Mouse (Mus musculus) G1E-ER4 (cell line): ENCODE data around the gene Fam102a. TPM values are rescaled to one million over a fixed set of nuclear protein-coding genes. Genes with fewer than 3 reads are reported as not detected.

ENCODE experiments used
- GATA1 ChIP-seq: IDR thresholded peaks from one replicate; pipeline ENCODE4 v1.8.0; 2012; ENCODE audit warnings: low read length, inconsistent platforms
- polyA plus RNA-seq: library from polyadenylated mRNA; stranded (reverse); fragments of >175 nt; gene quantifications from 2 replicates; pipeline ENCODE4 v1.2.3, GENCODE M21; 2012

The Fam102a gene
- polyA plus RNA-seq, 1 experiment: 11.4 TPM

DNA sequence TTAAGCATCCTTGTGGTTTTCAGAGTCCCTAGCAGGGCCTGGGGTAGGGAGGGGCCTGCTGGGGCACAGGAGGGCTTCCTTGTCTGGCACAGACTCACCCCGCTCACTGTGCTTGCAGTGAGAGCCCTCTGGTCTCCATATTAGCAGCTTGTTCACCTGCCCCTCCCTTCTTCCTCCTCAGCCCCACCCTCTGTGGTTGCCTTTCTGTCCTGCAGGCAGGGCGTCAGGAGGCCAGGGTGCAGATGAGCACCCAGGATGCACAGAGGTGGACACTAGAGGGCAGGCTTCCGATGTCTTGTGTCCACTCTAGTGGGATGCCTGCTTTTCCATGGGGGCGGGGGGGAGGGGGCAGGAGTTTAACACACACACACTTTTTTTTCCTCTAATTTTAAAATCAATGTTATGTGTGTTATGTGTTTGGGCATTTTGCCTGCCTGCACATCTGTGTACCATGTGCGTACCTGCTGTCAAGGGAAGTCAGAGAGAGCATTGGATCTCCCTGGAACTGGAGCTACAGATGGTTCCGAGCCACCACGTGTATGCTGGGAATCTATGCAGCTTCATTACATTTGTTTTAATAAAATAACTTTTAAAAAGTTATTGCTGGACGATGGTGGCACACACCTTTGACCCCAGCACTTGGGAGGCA is 66.4 kb downstream of the Fam102a start:
- no peak for TF ChIP-seq GATA1

DNA sequence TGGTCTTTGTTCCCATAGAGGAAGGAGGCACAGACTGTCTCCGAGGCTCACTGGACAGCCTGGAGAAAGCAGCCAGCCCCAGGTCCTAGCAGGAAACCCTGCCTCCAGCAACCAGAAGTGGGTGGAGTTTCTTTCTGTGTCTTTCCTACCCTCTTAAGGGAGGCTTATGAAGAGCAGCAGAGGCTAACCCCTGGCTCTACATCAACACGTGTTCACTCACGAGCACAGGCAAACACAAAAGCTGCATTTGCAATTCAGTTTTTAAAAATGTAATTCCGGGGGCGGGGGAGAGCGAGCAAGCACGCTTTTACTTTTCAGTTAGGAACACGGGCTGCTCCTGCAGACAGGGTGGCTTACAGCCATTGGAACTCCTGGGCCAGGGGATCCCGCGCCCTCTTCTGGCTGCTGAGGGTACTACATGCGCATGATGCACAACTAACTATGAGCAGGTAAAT is 67.5 kb downstream of the Fam102a start:
- TF ChIP-seq GATA1: no peak

DNA sequence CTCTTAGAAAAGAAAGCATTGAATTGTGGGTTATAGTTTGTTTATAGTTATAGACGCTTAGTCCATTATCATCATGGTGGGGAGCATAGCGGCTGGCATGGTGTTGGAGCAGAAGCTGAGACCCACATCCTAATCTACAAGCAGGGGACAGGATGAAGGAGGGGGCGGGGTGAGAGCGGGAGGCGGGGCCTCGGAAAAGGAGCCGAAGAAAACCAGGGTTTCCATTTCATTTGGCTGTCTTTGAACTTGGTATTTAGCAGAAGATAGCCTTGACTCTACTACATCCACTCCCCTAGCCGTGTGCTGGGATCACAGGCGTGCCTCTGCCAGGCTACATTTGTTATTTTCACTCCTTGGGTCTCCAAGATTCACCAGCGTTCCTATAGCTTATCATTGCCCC is 69.5 kb downstream of the Fam102a start:
- TF ChIP-seq GATA1: no peak

DNA sequence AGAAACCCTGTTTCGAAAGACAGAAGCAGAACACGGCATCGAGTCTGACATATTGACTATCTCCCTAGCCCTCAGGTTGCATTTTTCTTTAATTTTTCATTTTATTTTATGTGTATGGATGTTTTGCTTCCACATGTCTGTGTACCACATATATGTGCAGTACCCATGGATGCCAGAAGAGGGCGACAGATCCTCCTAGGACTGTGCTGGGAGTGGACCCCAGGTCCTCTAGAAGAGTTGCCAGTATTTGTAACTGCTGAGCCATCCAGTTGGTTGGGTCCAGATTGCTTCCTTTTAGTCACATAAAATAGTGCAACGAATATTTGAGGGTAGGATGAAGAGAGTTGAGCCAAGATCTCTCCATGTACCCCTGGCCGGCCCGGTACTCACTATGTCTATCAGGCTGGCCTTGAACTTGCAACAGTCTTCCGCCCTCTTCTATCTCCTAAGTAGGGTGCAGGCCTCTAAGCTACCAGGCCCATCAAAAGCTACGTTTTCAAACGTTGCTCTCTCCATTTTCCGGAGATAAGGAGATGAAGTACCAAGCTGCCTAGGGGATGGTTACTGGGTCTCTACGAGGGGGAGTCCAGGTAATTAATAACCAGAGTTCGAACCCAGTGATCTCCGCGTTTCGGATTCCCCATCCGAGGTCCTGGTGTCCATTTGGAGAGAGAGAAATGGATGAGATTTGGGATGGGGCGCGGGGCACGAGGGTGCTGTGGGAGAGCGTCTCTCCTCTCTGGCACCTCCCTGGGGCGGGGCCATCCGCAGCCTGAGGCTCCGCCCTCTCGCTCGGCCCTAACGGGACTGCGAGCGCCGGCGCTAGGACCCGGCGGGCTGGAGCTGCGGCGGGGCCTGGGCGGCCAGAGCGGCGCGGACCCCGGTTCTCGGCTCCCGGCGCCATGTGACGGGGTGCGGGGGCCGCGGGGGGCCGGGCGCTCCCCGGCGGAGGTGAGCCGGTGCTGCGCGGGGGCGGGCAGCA is 71.3 kb downstream of the Fam102a start:
- no peak for TF ChIP-seq GATA1

DNA sequence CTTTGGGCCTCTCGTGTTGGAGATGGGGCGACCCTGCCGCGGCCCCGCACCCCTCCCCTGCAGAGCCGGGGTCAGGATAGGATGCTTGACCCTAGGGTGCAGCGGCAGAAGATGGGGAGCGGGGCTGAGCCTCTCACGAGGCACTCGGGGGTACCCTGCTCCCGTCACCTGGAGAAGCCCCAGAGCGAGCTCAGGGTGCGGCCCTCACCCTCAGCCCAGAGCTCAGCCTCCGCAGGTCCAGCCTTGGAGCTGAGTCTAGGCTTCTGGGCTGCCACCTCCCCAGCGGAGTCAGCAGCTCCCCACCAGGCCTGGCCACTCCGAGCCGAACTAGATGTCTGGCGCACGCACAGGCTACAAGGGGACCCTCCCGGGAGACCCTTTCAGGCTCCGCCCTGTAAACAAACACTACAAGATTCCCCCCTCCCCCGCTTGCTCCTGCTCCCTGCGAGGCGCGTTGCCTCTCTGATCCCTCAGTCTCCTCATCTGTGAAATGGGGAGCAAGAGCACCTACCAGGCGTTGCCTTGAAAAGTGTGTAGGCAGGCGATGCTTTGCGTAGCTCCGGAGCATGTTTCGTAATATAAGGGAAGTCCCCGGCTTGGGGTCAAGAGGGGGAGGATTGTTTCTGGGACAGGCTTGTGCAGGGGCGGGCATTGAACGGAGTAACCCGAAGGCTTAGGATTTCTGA is 72.3 kb downstream of the Fam102a start:
- TF ChIP-seq GATA1: no peak

DNA sequence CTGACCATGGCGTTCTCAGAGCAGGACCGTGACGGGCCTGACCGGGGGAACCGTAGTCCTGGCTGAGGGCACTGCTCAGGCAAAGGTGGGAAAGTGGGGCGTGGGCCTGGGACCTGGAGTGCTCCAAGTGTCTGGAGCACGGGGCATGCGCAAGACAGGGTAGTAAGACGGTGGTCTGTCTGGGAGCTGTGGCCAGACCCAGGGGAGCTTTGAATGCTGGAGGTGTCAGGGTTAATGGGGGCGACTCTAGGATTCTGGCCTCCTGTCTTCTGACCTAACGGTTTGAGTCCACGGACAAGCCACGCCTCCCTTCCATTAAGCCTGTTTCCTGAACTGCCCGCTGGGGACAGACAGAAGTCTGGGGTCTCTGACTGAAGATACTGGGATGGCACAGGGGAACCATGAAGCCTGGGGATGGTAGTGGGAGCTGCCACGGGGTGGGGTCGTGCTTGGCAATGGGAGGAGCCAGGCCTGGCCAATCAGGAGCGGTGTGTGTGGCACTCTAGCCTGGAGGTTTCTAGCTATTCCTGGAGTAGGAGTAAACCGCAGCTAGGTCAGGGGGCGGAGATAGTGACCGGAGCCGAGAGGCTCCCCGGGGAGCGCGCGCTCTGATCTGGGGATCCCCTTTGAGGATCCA is 73.1 kb downstream of the Fam102a start:
- no peak for TF ChIP-seq GATA1

DNA sequence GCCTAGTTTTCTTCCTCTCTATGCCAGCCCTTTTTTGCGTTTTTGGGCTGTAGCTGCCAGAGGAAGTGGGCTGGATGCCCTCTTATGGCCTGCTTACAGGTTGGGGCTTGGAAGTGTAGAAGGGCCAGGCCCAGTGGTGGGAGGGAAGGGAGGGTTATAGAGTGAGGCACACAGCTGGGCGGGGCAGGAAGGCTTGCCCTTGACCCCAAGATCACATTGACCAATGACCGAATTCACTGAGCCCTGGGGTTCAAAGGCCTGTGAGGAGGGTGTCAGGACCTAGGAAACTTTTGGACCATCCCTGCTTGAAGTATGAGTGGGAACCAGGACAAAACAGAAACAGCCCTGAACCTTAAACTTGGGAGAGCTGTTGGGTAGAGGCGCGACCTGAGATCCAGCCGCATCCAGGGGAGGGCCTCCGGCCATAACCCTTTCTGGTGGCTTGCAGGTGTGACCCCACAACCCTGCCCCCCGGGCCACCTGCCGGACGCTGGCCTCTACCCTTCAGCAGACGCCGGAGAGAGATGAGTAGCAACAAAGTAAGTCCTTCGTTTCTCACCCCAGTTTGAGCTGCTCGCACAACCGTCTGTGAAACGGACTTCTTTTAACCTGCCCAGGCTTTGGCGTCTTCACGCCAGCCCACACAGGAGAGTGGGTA is 73.8 kb downstream of the Fam102a start:
- no peak for TF ChIP-seq GATA1

DNA sequence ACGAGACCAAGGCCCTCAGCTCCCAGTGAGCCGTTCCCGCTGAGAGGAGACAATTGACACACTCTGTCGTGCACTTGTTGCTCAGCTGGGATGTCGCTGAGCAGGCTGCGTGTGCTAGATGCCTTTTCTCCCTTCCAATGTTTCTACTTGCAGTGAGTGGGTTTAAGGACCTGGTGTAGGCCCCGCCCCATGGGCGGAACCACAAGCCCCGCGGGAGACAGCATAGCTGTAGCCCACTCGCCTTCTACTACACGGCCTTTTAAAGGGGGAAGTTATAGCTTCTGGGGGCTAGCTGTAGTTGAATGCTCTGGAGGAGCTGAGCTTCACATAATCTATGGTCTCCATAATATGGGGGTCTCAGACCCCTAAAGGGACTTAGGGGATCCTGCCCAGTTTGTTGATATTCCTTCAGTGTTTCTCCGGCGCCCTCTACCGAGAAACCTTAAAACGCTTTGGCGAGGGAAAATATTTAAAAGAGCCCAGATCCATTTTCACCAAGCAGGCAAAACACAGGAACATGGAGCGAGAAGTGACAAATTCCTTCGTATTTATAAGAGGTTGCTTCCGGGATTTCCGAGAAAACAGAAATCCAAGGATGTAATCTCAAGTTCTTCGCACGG is 75.6 kb downstream of the Fam102a start:
- TF ChIP-seq GATA1: no peak

DNA sequence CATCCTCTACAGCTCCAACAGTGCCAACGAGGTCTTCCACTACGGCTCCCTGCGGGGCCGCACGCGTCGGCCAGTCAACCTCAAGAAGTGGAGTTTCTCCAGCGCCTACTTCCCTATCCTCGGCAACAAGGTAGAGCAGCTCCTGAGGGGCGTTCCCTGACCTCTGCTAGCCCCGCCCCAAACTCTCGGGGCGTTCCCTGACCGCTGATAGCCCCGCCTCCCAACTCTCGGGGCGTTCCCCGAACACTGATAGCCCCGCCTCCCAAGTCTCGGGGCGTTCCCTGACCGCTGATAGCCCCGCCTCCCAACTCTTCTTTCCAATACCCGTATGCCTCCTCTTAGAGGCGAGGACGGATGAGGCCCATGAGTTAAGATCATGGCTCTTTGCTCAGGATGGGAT is 77.1 kb downstream of the Fam102a start:
- TF ChIP-seq GATA1: no peak

DNA sequence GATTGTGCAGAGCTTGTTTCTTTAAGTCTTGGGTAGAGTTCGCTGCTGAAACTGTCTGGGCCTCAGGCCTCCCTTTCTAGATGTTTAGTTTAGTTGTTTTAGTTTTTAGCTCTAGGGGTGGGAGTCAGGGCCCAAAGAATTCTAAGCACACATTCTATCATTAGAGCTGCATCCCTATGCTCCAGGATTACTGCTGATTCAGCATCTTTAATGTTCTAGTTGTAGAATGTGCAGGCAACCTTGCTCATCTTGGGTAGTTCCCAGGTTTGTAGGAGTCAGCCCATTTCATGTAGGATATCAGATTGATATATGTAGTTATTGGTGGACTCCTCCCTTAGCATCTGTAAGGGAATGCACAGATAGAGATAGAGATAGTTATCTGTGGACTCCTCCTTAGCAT is 82.0 kb downstream of the Fam102a start:
- no peak for TF ChIP-seq GATA1

DNA sequence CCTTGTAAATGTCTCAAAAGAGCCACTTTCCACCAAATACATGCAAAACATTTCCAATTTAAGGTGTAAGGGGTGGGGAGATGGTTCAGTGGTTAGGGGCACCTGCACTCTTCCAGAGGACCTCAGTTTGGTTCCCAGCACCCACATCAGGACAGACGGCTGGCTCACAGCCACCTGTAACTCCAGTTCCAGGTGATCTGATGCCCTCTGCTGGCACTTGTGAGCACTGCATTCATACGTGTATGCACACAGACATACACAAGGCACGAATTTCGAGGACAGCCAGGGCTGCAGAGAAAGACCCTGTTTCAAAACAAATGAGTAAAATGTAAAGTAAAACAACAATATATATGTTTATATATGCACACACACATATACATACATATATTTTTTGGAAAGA is 82.5 kb downstream of the Fam102a start:
- TF ChIP-seq GATA1: no peak

DNA sequence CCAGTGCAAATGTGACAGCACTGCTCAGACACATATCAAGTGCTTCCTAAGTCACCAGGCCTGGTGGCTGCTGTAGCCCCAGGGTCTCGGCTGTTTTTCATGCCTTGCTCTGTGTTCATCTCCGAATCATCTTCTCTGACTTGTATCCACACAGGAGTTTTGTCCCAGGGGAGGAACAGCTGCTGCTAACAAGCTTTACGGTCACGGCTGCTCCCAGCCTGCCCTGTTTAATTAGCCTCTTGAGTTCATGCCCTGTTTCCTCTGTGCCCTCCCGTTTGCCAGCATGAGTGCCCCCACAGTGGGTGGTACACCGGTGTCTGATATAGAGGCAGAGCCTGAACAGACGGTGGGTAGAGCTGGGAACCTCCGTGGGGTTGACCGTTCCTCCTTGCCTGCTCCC is 82.9 kb downstream of the Fam102a start:
- no peak for TF ChIP-seq GATA1

Other genes starting within 250 kb of the Fam102a start
- 25.4 and 27.7 TPM in 2 replicates for gene Golga2, start 247.9 kb upstream of the Fam102a start, polyA plus RNA-seq
- gene Swi5, start 247.3 kb upstream of the Fam102a start, polyA plus RNA-seq: 127 and 446 TPM in 2 replicates
- 342 and 353 TPM in 2 replicates for gene Ciz1, start 183.0 kb upstream of the Fam102a start, polyA plus RNA-seq
- gene Dnm1, start 182.0 kb upstream of the Fam102a start, polyA plus RNA-seq: 0.04 and 0.13 TPM in 2 replicates
- 68.1 and 99.6 TPM in 2 replicates for gene 1110008P14Rik, start 153.4 kb upstream of the Fam102a start, polyA plus RNA-seq
- gene Lcn2, start 147.1 kb upstream of the Fam102a start, polyA plus RNA-seq: not detected in 2 replicates
- 8.1 and 10.6 TPM in 2 replicates for gene Ptges2, start 139.4 kb upstream of the Fam102a start, polyA plus RNA-seq
- gene Naif1, start 84.9 kb upstream of the Fam102a start, polyA plus RNA-seq: 8.4 and 10.4 TPM in 2 replicates
- gene Slc25a25, start 83.9 kb upstream of the Fam102a start, polyA plus RNA-seq: 10.0 and 11.7 TPM in 2 replicates
- gene Dpm2, start 35.5 kb downstream of the Fam102a start, polyA plus RNA-seq: 7.4 and 8.5 TPM in 2 replicates
- 0.36 TPM in 1 of 2 replicates, not detected in the other for gene Pip5kl1, start 39.5 kb downstream of the Fam102a start, polyA plus RNA-seq
- gene 9430097D07Rik, start 40.4 kb downstream of the Fam102a start, polyA plus RNA-seq: not detected in 2 replicates
- 25.5 and 29.4 TPM in 2 replicates for gene St6galnac4, start 51.8 kb downstream of the Fam102a start, polyA plus RNA-seq
- gene St6galnac6, start 64.4 kb downstream of the Fam102a start, polyA plus RNA-seq: 47.5 and 58.6 TPM in 2 replicates
- gene Ak1, start 86.4 kb downstream of the Fam102a start, polyA plus RNA-seq: 0.63 and 0.94 TPM in 2 replicates
- gene Eng, start 111.3 kb downstream of the Fam102a start, polyA plus RNA-seq: 0.31 and 0.61 TPM in 2 replicates
- gene Fpgs, start 168.8 kb downstream of the Fam102a start, polyA plus RNA-seq: 116 and 172 TPM in 2 replicates
- 76.1 and 131 TPM in 2 replicates for gene Cdk9, start 177.7 kb downstream of the Fam102a start, polyA plus RNA-seq
- gene Sh2d3c, start 185.7 kb downstream of the Fam102a start, polyA plus RNA-seq: not detected in 2 replicates
- gene 6330409D20Rik, start 205.7 kb downstream of the Fam102a start, polyA plus RNA-seq: not detected in 2 replicates
- gene Tor2a, start 221.9 kb downstream of the Fam102a start, polyA plus RNA-seq: 37.0 and 41.8 TPM in 2 replicates
- 0.02 TPM in 1 of 2 replicates, not detected in the other for gene Ttc16, start 240.3 kb downstream of the Fam102a start, polyA plus RNA-seq
- gene Ptrh1, start 240.5 kb downstream of the Fam102a start, polyA plus RNA-seq: 5.8 and 7.0 TPM in 2 replicates
- gene Cfap157, start 249.1 kb downstream of the Fam102a start, polyA plus RNA-seq: not detected in 2 replicates